Mouse (Mus musculus): Measurements from ENCODE around the gene Eme1.

- TF ChIP-seq CTCF (IDR thresholded peaks at IDR 0.05; ENCODE audit: control insufficient read depth, insufficient read depth, low read length) (no peak), POLR2A (IDR thresholded peaks at IDR 0.05; ENCODE audit: borderline replicate concordance, control insufficient read depth, low read depth, low read length) (no peak)
Measured at GRCm38 (mm10) chr11:94634431-94634830, 19.3 kb downstream of the Eme1 start.
